Mouse (Mus musculus) Patski (cell line): ENCODE results near the gene Tcaf2. TPM values are rescaled to one million over a fixed set of nuclear protein-coding genes. Genes with fewer than 3 reads are reported as not detected.

Source experiments
- ATAC-seq: fragments of 100-300 bp; one replicate; pipeline ENCODE4 v1.8.0; 2021
- CTCF ChIA-PET: fragments of 350-600 bp; sonication (Branson Sonifier 250); formaldehyde crosslinking; loops from one replicate; lab custom pipeline; 2022; ENCODE audit warnings: inconsistent platforms; lab: Charles Lee
- POLR2A ChIA-PET: fragments of 350-600 bp; sonication (Branson Sonifier 250); formaldehyde crosslinking; loops from one replicate; lab custom pipeline; 2022; ENCODE audit warnings: antibody characterized with exemption, inconsistent platforms; lab: Charles Lee
- DNase-seq: peaks from one replicate; pipeline ENCODE4 v3.0.0-alpha.2; 2011; ENCODE audit warnings: low read depth, low spot score
- H3K27me3 ChIP-seq: fragments of 371-371 bp; one replicate; pipeline ENCODE4 v1.5.1; 2021
- CTCF ChIP-seq: fragments of 100-300 bp; IDR thresholded peaks from one replicate; pipeline ENCODE4 v1.5.1; 2021
- in situ Hi-C: fragments of 300-500 bp; cut with MboI; formaldehyde crosslinking; loops from 3 replicates; pipeline ENCODE4 v1.11.1; 2018; ENCODE audit warnings: low pct_unique_long_range_greater_than_20kb, mixed read lengths
- polyA plus RNA-seq: library from polyadenylated mRNA; unstranded; gene quantifications from one replicate; pipeline ENCODE4 v1.2.3, GENCODE M21; 2021

The Tcaf2 gene
- 9.0 TPM for polyA plus RNA-seq

- POLR2A ChIA-PET: interaction anchor here (0.6 kb wide), 1 partner anchor 9 kb away, joined by 3 read pairs; no protein-coding TSS in a partner anchor
- H3K27me3 ChIP-seq: no peaks in the 10 kb centered on the region
- ATAC-seq (peak; percentile 100), DNase-seq (peak; percentile 56)
- peak; percentile 95 for TF ChIP-seq CTCF
- in situ Hi-C loops: no loop called here
- CTCF ChIA-PET: interaction anchor here (0.6 to 2.0 kb wide), 8 partner anchors 10 to 215 kb away, joined by 3 to 13 read pairs (median 3); no protein-coding TSS in a partner anchor
Measured at GRCm38 (mm10) chr6:42644912-42645549, at the start of gene Tcaf2. TSS of gene Tcaf2 (minus strand) at chr6:42645254.

- POLR2A ChIA-PET: interaction anchor here (0.6 kb wide), 1 partner anchor 115 kb away, joined by 3 read pairs; no protein-coding TSS in a partner anchor
- no peak for TF ChIP-seq CTCF
- peak; percentile 95 for ATAC-seq
- H3K27me3 ChIP-seq: no peaks in the 10 kb centered on the region
- in situ Hi-C loops: loop anchor here (25.0 kb wide), 1 partner anchor 595 kb away; no protein-coding TSS in a partner anchor
- DNase-seq: peak; percentile 38
- CTCF ChIA-PET: interaction anchor here (1.4 kb wide), 1 partner anchor 10 kb away, joined by 3 read pairs; no protein-coding TSS in a partner anchor
Measured at GRCm38 (mm10) chr6:42692517-42693190, 47.6 kb upstream of the Tcaf2 start.

- H3K27me3 ChIP-seq: no peaks in the 10 kb centered on the region
- TF ChIP-seq CTCF: no peak
- in situ Hi-C loops: loop anchor here (25.0 kb wide), 1 partner anchor 595 kb away; no protein-coding TSS in a partner anchor
- POLR2A ChIA-PET: interaction anchor here (0.6 kb wide), 1 partner anchor 115 kb away, joined by 3 read pairs; no protein-coding TSS in a partner anchor
- CTCF ChIA-PET: interaction anchor here (1.4 kb wide), 1 partner anchor 9 kb away, joined by 3 read pairs; no protein-coding TSS in a partner anchor
- DNase-seq: peak; percentile 57
- ATAC-seq: peak; percentile 91
Measured at GRCm38 (mm10) chr6:42692154-42692516, 47.1 kb upstream of the Tcaf2 start.

- no peak for DNase-seq
- no peaks in the 10 kb centered on the region for H3K27me3 ChIP-seq
- ChIA-PET POLR2A (no interaction called here), CTCF (no interaction called here)
- no peak for TF ChIP-seq CTCF
- in situ Hi-C loops: loop anchor here (10.0 to 25.0 kb wide), 2 partner anchors 425 to 598 kb away; partner anchors contain the start of genes Casp2 and Tmem139
- no peak for ATAC-seq
Measured at GRCm38 (mm10) chr6:42689761-42690160, 44.7 kb upstream of the Tcaf2 start.

GRCm38 (mm10) chr6:42687907-42688306 is 42.9 kb upstream of the Tcaf2 start:
- DNase-seq (no peak), ATAC-seq (no peak)
- peak; percentile 17 for TF ChIP-seq CTCF
- CTCF ChIA-PET: no interaction called here
- POLR2A ChIA-PET: no interaction called here
- in situ Hi-C loops: loop anchor here (10.0 to 25.0 kb wide), 2 partner anchors 423 to 599 kb away; partner anchors contain the start of genes Casp2 and Tmem139
- H3K27me3 ChIP-seq: no peaks in the 10 kb centered on the region

GRCm38 (mm10) chr6:42680077-42680476 is 35.0 kb upstream of the Tcaf2 start:
- POLR2A ChIA-PET: no interaction called here
- in situ Hi-C loops: loop anchor here (10.0 to 25.0 kb wide), 2 partner anchors 415 to 607 kb away; partner anchors contain the start of genes Casp2 and Tmem139
- TF ChIP-seq CTCF: no peak
- ATAC-seq (peak; percentile 67), DNase-seq (no peak)
- H3K27me3 ChIP-seq: no peaks in the 10 kb centered on the region
- CTCF ChIA-PET: interaction anchor here (1.1 kb wide), 1 partner anchor 9 kb away, joined by 3 read pairs; no protein-coding TSS in a partner anchor

- CTCF ChIA-PET: interaction anchor here (1.4 kb wide), 1 partner anchor 31 kb away, joined by 3 read pairs; the partner anchor contains the start of gene Tcaf2
- in situ Hi-C loops: loop anchor here (25.0 kb wide), 1 partner anchor 611 kb away; no protein-coding TSS in a partner anchor
- POLR2A ChIA-PET: no interaction called here
- H3K27me3 ChIP-seq: no peaks in the 10 kb centered on the region
- DNase-seq (no peak), ATAC-seq (no peak)
- no peak for TF ChIP-seq CTCF
Measured at GRCm38 (mm10) chr6:42676011-42676410, 31.0 kb upstream of the Tcaf2 start.

- in situ Hi-C loops: no loop called here
- H3K27me3 ChIP-seq: no peaks in the 10 kb centered on the region
- DNase-seq: no peak
- no peak for TF ChIP-seq CTCF
- ChIA-PET POLR2A (no interaction called here), CTCF (interaction anchor here (1.4 to 1.6 kb wide), 3 partner anchors 9 to 16 kb away, joined by 3 to 6 read pairs (median 3); no protein-coding TSS in a partner anchor)
- no peak for ATAC-seq
Measured at GRCm38 (mm10) chr6:42671767-42672166, 26.7 kb upstream of the Tcaf2 start.

GRCm38 (mm10) chr6:42667722-42668121 is 22.7 kb upstream of the Tcaf2 start:
- CTCF ChIA-PET: interaction anchor here (1.0 kb wide), 1 partner anchor 23 kb away, joined by 3 read pairs; the partner anchor contains the start of gene Tcaf2
- ATAC-seq (no peak), DNase-seq (no peak)
- peaks cover under 1% of the 10 kb centered on the region for H3K27me3 ChIP-seq
- in situ Hi-C loops: no loop called here
- TF ChIP-seq CTCF: no peak
- POLR2A ChIA-PET: no interaction called here

- peaks cover 9% of the 10 kb centered on the region for H3K27me3 ChIP-seq
- no peak for TF ChIP-seq CTCF
- no peak for DNase-seq
- CTCF ChIA-PET: no interaction called here
- in situ Hi-C loops: no loop called here
- POLR2A ChIA-PET: no interaction called here
- ATAC-seq: no peak
Measured at GRCm38 (mm10) chr6:42661739-42662138, 16.7 kb upstream of the Tcaf2 start.
